Mouse (Mus musculus): ENCODE results near the gene Clmp.

- TF ChIP-seq CTCF (IDR thresholded peaks at IDR 0.05; ENCODE audit: control insufficient read depth, insufficient read depth, insufficient replicate concordance, low read depth, low read length) (no peak), POLR2A (IDR thresholded peaks at IDR 0.05; ENCODE audit: control insufficient read depth, low read depth, low read length) (no peak)
Measured at GRCm38 (mm10) chr9:40652757-40653156, 33.0 kb upstream of the Clmp start.
